Mouse (Mus musculus) erythroblast, embryonic 14.5 days (primary cell): ENCODE measurements around the gene AC131692.1. TPM values are rescaled to one million over a fixed set of nuclear protein-coding genes. Genes with fewer than 3 reads are reported as not detected.

Experiments
- H3K27me3 ChIP-seq: 2 replicates; pipeline ENCODE4 v1.6.1; 2012; ENCODE audit warnings: inconsistent platforms; ENCODE audit not compliant: control insufficient read depth
- H3K36me3 ChIP-seq: 2 replicates; pipeline ENCODE4 v1.6.1; 2012; ENCODE audit warnings: mild to moderate bottlenecking, inconsistent platforms; ENCODE audit not compliant: control insufficient read depth
- H3K4me1 ChIP-seq: 2 replicates; pipeline ENCODE4 v1.6.1; 2012; ENCODE audit warnings: inconsistent platforms; ENCODE audit not compliant: control insufficient read depth
- H3K4me3 ChIP-seq: replicated peaks from 2 replicates; pipeline ENCODE3; 2012; ENCODE audit warnings: moderate library complexity, mild to moderate bottlenecking, inconsistent platforms
- H3K9me3 ChIP-seq: 2 replicates; pipeline ENCODE4 v1.6.1; 2012; ENCODE audit warnings: low read length, inconsistent platforms, mixed read lengths; ENCODE audit not compliant: control insufficient read depth
- GATA1 ChIP-seq: IDR thresholded peaks from 2 replicates; pipeline ENCODE4 v1.6.1; 2012; ENCODE audit warnings: low read length, inconsistent platforms, mixed read lengths
- TAL1 ChIP-seq: IDR thresholded peaks from 3 replicates; pipeline ENCODE4 v1.6.1; 2012; ENCODE audit warnings: low read length, inconsistent platforms, mixed read lengths
- polyA plus RNA-seq: library from polyadenylated mRNA; stranded (reverse); fragments of >175 nt; gene quantifications from 2 replicates; pipeline ENCODE4 v1.2.3, GENCODE M21; 2012

Gene AC131692.1
- polyA plus RNA-seq, 1 experiment = 1.3 TPM

DNA sequence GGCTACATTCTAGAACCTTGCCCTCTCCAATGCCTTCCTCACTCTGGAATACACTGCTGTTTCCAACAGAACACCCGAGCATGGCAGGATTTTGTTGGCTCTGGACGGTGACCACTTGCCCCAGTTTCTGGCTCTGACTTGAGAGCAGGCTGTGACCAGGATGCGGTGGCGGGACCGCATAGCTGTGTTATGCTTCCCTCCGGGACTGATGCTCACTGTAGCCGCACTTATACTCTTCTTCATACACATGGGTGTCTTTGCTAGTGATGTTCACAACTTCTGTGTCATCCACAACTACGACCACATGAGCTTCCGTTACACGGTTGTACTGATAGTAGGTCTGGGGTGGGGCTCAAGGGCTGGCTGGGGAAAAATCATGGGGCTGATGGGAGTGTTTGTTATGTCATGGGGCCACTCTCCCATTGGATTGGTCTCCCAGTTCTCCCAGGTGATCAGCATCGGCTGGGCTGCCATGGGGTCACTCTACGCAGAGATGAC is 14.2 kb upstream of the AC131692.1 start, which contains the start of gene Tmem262:
Tmem262 (plus strand) TSS at position 51 of the 498 bp plus-strand sequence.
- H3K36me3 ChIP-seq = peaks cover 46% of the 10 kb centered on the region
- TF ChIP-seq TAL1 = no peak
- no peak for TF ChIP-seq GATA1
- no peaks in the 10 kb centered on the region for H3K9me3 ChIP-seq
- H3K4me1 ChIP-seq = peaks cover 40% of the 10 kb centered on the region
- no peak within 1 kb of the TSS for H3K4me3 ChIP-seq
- no peaks in the 10 kb centered on the region for H3K27me3 ChIP-seq

DNA sequence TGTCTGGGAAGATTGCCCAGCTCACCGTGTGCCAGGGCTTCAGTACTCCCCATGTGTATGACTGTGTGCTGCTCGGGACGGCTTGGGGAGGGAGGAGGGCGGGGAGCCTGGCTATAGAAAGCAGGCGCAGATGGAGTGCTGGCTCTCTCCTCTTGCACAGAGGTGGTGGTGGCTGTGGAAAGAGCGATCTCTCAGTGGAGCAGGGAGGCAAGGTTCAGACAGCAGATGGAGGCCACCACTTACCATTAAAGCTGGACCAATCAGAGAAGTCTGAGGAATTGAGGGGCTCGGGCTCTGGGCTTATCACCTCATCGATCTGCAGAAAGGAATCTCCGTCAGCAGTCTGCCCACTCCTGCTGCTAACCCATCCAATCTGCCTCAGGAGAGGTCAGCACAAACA is 12.1 kb upstream of the AC131692.1 start, which contains the start of gene Gm28374:
Gm28374 (minus strand) TSS at position 101 of the 400 bp plus-strand sequence.
- peaks cover 57% of the 10 kb centered on the region for H3K36me3 ChIP-seq
- no peaks in the 10 kb centered on the region for H3K9me3 ChIP-seq
- TF ChIP-seq TAL1 (no peak), GATA1 (no peak)
- H3K27me3 ChIP-seq = no peaks in the 10 kb centered on the region
- no peak within 1 kb of the TSS for H3K4me3 ChIP-seq
- H3K4me1 ChIP-seq = peaks cover 39% of the 10 kb centered on the region

DNA sequence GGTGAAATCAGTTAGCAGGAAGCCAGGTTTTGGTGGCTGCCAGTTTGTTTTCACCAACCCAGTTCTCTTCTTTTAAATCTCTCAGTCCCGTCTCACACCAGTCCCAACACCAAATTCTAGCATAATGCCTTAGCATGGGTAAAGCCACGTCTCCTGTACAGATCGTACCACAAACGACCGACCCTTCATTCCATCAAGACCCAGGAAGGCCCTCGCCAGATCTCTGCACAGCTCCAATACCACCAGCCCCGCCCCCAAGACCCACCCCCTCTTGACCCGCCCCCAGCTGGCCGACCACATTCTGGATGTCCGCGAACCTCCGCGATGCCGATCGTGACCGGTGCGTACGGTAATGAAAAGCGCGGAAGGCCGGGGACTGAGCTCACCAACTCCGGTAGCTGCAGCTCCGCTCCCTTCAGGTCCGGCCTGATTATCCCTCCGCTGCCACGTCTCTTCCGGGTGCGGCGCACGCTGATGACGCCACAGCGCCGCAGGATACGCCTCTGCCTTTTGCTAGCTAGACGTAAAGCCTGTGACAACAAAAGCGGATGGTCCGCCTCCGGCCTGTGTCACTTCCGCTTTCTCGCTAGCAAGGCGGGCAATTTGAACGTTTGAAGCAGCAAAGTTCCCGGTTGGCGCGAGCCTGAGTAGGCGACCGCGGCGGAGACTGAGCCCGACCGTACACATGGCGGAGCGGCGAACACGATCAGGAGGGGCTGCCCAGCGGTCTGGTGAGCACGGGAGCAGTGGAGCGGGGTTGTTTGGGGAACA is 9.6 kb upstream of the AC131692.1 start, which contains the start of the genes Zfpl1 and Cdca5:
Zfpl1 (minus strand) TSS at position 479 of the 771 bp plus-strand sequence.
Cdca5 (plus strand) TSS at position 506 of the 771 bp plus-strand sequence.
- peaks cover 48% of the 10 kb centered on the region for H3K4me1 ChIP-seq
- TF ChIP-seq GATA1 = no peak
- TF ChIP-seq TAL1 = no peak
- H3K9me3 ChIP-seq = no peaks in the 10 kb centered on the region
- H3K36me3 ChIP-seq = peaks cover 82% of the 10 kb centered on the region
- H3K27me3 ChIP-seq = no peaks in the 10 kb centered on the region
- H3K4me3 ChIP-seq = peak within 1 kb of the TSS; percentile 76

DNA sequence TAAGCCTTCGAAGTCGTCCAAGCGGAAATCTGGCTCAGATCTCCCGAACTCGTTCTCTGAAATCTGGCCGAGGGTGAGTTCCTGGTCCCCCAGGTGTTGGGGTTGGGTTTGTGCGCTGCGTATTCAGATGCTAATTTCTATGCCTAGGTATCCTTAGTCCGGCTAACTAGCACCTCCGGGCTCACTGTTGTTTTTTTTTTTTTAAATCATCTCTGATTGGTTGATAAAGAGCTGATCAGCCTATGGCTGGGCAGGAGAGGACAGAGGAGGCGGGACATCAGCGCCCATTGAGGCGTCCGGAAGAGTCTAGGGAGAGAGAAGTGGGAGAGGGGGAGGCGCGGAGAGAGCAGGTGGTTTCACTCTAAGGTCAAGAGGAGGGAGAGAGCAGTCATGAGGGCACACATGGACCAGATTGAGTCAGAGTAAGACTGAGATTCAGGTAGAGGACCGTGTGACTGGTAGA is 8.8 kb upstream of the AC131692.1 start:
- no peak for TF ChIP-seq GATA1
- TF ChIP-seq TAL1 = no peak
- peak overlapping the region; percentile 76 for H3K4me3 ChIP-seq
- H3K9me3 ChIP-seq = no peaks in the 10 kb centered on the region
- peaks cover 55% of the 10 kb centered on the region for H3K4me1 ChIP-seq
- no peaks in the 10 kb centered on the region for H3K27me3 ChIP-seq
- H3K36me3 ChIP-seq = peaks cover 82% of the 10 kb centered on the region

DNA sequence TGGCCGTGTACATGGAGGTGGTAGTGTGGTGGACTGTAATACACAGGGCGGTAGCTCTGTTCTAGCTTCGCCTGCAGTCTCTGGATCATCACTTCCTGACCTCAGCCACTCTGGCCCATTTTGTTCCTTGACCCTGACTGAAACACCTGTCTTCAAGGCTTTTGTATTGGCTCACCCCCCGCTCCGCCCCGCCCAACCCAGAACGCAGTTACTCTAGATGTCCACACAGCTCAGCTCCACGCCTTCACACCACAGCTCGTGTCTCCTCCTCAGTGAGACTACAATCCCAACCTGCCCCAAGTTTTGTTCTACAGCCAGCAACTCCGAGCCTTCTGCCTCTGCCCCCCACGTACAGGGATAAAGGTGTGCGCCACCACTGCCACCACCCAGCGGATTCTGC is 5.4 kb upstream of the AC131692.1 start:
- TF ChIP-seq TAL1 (no peak), GATA1 (no peak)
- Histone ChIP-seq H3K27me3 (no peaks in the 10 kb centered on the region), H3K4me1 (peaks cover 58% of the 10 kb centered on the region), H3K9me3 (no peaks in the 10 kb centered on the region), H3K4me3 (no peak overlapping the region), H3K36me3 (peaks cover 84% of the 10 kb centered on the region)

DNA sequence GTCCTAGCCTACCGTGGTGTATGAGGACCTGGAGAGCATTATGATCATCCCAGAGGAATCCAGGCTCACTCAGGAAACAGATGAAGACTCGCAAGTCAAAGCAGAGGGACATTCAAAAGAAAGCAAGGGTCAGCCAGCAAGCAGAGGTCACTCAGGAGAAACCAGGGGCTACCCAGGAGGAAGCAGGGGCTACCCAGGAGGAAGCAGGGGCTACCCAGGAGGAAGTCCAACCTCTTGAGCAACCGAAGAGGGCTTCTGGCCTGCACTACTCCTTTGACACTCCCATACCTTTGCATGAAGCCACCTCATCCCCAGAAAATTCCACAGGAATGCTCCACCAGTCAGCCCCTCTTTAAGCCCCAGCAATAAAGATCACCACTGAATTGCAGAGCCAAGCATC is 3.6 kb downstream of the AC131692.1 start:
- Histone ChIP-seq H3K36me3 (peaks cover 75% of the 10 kb centered on the region), H3K27me3 (no peaks in the 10 kb centered on the region), H3K9me3 (no peaks in the 10 kb centered on the region), H3K4me3 (no peak overlapping the region), H3K4me1 (peaks cover 25% of the 10 kb centered on the region)
- TF ChIP-seq TAL1 = no peak
- TF ChIP-seq GATA1 = no peak

DNA sequence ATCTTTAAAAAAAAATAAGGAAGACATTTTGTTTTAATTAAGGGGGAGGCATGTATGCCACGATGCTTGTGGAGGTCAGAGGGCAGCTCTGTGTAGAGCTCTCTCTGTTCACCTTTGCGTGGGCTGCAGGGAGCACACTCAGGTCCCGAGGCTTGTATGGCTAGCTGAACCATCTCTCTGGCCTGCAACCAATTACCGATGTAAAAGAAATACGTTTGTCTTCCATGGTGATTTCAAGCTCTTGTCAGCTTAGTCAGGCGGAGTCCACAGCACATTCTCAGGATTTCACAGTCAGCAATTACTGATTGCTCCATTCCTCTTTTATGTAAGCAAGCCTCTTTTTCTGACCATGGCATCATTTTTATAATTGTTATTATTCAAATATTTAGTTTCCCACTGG is 7.0 kb downstream of the AC131692.1 start:
- peaks cover 47% of the 10 kb centered on the region for H3K36me3 ChIP-seq

DNA sequence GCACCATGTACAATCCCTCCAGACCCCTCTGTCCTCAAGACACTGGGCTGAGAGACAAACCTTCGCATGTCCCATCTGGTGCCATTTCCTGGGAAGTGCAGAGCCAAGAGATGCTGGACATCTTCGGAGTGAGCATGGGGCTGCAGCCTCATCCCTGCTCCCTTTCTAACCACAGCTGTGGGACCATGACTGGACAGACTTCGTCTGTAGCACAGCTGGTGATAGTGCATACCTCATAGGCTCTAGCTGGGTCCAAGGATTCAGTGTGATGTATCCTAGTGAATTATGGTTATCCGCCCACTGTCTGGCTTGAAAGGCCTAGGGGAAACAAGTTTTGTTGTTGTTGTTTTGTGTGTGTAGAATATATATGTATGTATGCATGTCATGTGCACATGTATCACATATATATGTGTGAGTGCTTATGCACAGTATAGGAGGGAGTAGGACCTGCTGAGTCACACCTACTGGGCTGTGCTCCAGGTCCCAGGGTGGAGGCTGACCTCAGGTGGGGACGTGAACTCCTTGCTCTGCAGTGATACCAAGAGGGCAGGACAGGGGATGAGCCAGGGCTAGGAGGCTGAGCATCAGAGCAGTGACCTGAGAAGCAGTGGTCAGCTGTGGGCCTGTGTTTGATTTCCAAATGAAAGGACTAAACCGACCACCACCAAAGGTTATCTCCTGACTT is 8.1 kb downstream of the AC131692.1 start:
- peaks cover 37% of the 10 kb centered on the region for H3K36me3 ChIP-seq
- H3K4me1 ChIP-seq = peaks cover 51% of the 10 kb centered on the region
- no peak for TF ChIP-seq TAL1
- no peak for TF ChIP-seq GATA1
- peak overlapping the region; percentile 7 for H3K4me3 ChIP-seq
- H3K27me3 ChIP-seq = no peaks in the 10 kb centered on the region
- no peaks in the 10 kb centered on the region for H3K9me3 ChIP-seq

More for the DNA sequence above, 7.0 kb downstream of the AC131692.1 start:
- Histone ChIP-seq H3K4me1 (peaks cover 50% of the 10 kb centered on the region), H3K4me3 (no peak overlapping the region), H3K9me3 (no peaks in the 10 kb centered on the region), H3K27me3 (no peaks in the 10 kb centered on the region)
- TF ChIP-seq GATA1 (no peak), TAL1 (no peak)

DNA sequence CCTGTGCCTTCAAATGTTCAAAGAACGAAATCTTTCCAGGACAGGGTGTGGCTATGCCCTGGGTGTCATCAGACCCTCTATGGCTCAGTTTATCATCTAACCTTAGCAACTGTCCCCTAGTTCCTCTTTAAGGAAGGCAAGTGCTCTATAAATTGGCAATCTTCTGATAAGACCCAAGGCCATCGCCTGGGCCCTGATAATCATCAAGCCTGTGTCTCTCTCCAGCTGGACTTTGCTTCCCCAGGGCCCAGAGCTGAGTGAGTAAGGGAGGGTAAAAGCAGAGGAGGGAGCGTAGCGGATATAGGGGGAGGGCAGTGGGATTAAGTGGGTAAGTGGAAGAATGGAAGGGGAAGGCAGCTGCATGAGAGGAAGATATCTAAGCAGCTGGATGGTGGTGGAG is 10.3 kb downstream of the AC131692.1 start:
- peaks cover 49% of the 10 kb centered on the region for H3K4me1 ChIP-seq
- H3K4me3 ChIP-seq = no peak overlapping the region
- no peak for TF ChIP-seq GATA1
- TF ChIP-seq TAL1 = no peak
- no peaks in the 10 kb centered on the region for H3K9me3 ChIP-seq
- peaks cover 23% of the 10 kb centered on the region for H3K36me3 ChIP-seq
- no peaks in the 10 kb centered on the region for H3K27me3 ChIP-seq
